Mouse (Mus musculus) neural tube, embryonic 13.5 days (tissue): ENCODE results near the gene Ccdc188. TPM values are rescaled to one million over a fixed set of nuclear protein-coding genes. Genes with fewer than 3 reads are reported as not detected.

ENCODE experiments used
- ATAC-seq: fragments of 200-750 bp; cut with Nextera tagmentation; 2 replicates; pipeline ENCODE4 v1.8.0; 2017; ENCODE audit warnings: low read depth, mild to moderate bottlenecking, moderate TSS enrichment, moderate library complexity
- H3K27ac ChIP-seq: fragments of 300-500 bp; sonication (generic); replicated peaks from 2 replicates; pipeline ENCODE4 v1.5.1; 2015; ENCODE audit warnings: moderate library complexity, mild to moderate bottlenecking, inconsistent platforms
- H3K27me3 ChIP-seq: fragments of 300-500 bp; sonication (generic); 2 replicates; pipeline ENCODE4 v1.6.1; 2015; ENCODE audit warnings: mild to moderate bottlenecking, inconsistent platforms
- H3K36me3 ChIP-seq: fragments of 300-500 bp; sonication (generic); 2 replicates; pipeline ENCODE4 v1.6.1; 2015; ENCODE audit warnings: mild to moderate bottlenecking, inconsistent platforms
- H3K4me1 ChIP-seq: fragments of 300-500 bp; sonication (generic); replicated peaks from 2 replicates; pipeline ENCODE4 v1.6.1; 2015; ENCODE audit warnings: inconsistent platforms
- H3K4me2 ChIP-seq: fragments of 300-500 bp; sonication (generic); 2 replicates; pipeline ENCODE4 v1.6.1; 2015; ENCODE audit warnings: inconsistent platforms, mild to moderate bottlenecking, moderate library complexity
- H3K4me3 ChIP-seq: fragments of 300-500 bp; sonication (generic); 2 replicates; pipeline ENCODE4 v1.5.1; 2015; ENCODE audit warnings: mild to moderate bottlenecking, inconsistent platforms
- H3K9ac ChIP-seq: fragments of 300-500 bp; sonication (generic); 2 replicates; pipeline ENCODE4 v1.6.1; 2015; ENCODE audit warnings: moderate library complexity, mild to moderate bottlenecking, inconsistent platforms
- H3K9me3 ChIP-seq: fragments of 300-500 bp; sonication (generic); 2 replicates; pipeline ENCODE4 v1.6.1; 2016; ENCODE audit warnings: inconsistent platforms
- WGBS: fragments of 180-500 bp; shearing (Covaris S2); methylation state at CpG from one replicate; pipeline ENCODE4 v1.1.7; 2015; 5-methylcytosine and 5-hydroxymethylcytosine counted together
- polyA plus RNA-seq: library from polyadenylated mRNA; unstranded; fragments of >200 nt; fragmentation: Nextera tagmentation; extraction: Ambion mirVana; gene quantifications from 2 replicates; pipeline ENCODE4 v1.2.1, GENCODE M21; 2015

Ccdc188 gene
- polyA plus RNA-seq, 1 experiment from 2014 or later, result not detected

DNA sequence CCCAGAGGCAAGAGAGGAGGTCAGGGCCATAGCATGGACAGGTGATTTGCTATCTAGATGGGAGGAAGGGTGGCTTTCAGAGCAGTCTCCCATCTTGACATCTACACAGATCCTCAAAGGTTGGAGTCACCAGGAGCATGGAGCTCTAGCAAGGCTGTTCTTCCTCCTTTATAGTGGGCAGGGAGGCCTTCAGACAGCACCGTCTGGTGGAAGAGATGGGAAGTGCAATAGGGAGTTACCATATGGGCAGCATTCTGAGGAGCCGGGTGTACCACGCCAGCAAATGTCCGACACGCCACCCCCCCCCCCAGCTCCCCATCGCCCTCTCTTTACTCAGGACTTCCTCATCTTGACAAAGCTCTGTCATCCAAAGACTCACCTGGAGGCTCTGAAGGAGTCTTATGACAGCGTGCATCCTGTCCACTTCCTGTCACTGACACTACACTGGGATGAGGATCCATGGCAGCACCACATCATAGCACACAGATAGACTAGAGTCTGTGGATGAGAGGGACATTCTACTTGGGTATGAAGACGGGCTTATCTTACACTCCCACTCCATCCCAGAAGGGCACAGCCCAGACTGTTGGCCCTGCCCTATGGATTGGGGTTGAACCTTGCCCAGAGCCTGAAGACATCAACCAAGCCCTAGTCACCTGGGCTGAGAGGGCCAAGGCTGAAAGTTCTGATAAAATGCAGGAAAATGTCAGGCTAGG is 6.8 kb upstream of the Ccdc188 start:
- Histone ChIP-seq H3K27ac (no peak overlapping the region), H3K9ac (no peak overlapping the region), H3K9me3 (no peaks in the 10 kb centered on the region), H3K27me3 (no peaks in the 10 kb centered on the region), H3K36me3 (no peaks in the 10 kb centered on the region), H3K4me1 (peaks cover 63% of the 10 kb centered on the region), H3K4me3 (no peak overlapping the region), H3K4me2 (no peak overlapping the region)
- 28% methylated on average over 8 of the region's 8 CpGs for WGBS
- no peak for ATAC-seq

- WGBS, result 46% methylated on average over 10 of the region's 10 CpGs
- Histone ChIP-seq H3K9me3 (no peaks in the 10 kb centered on the region), H3K27me3 (no peaks in the 10 kb centered on the region), H3K4me3 (no peak overlapping the region), H3K4me2 (no peak overlapping the region), H3K9ac (no peak overlapping the region), H3K36me3 (no peaks in the 10 kb centered on the region), H3K27ac (no peak overlapping the region), H3K4me1 (peaks cover 68% of the 10 kb centered on the region)
- no peak for ATAC-seq
Measured at GRCm38 (mm10) chr16:18211417-18212171, 6.1 kb upstream of the Ccdc188 start.

- Histone ChIP-seq H3K9ac (peak overlapping the region; percentile 64), H3K27me3 (no peaks in the 10 kb centered on the region), H3K4me1 (peaks cover 72% of the 10 kb centered on the region), H3K4me3 (peak overlapping the region; percentile 28), H3K4me2 (peak overlapping the region; percentile 56), H3K9me3 (no peaks in the 10 kb centered on the region), H3K27ac (peak overlapping the region; percentile 89), H3K36me3 (no peaks in the 10 kb centered on the region)
- ATAC-seq, result peak; percentile 92
- 10% methylated on average over 6 of the region's 6 CpGs for WGBS
Measured at GRCm38 (mm10) chr16:18213689-18214088, 4.0 kb upstream of the Ccdc188 start.

GRCm38 (mm10) chr16:18214858-18215257 is 2.8 kb upstream of the Ccdc188 start:
- peak overlapping the region; percentile 56 for H3K4me2 ChIP-seq
- no peaks in the 10 kb centered on the region for H3K36me3 ChIP-seq
- WGBS, result 58% methylated on average over 7 of the region's 7 CpGs
- no peak for ATAC-seq
- peak overlapping the region; percentile 89 for H3K27ac ChIP-seq
- H3K4me1 ChIP-seq, result peaks cover 65% of the 10 kb centered on the region
- H3K9ac ChIP-seq, result peak overlapping the region; percentile 64
- H3K9me3 ChIP-seq, result no peaks in the 10 kb centered on the region
- H3K27me3 ChIP-seq, result no peaks in the 10 kb centered on the region
- H3K4me3 ChIP-seq, result peak overlapping the region; percentile 28

DNA sequence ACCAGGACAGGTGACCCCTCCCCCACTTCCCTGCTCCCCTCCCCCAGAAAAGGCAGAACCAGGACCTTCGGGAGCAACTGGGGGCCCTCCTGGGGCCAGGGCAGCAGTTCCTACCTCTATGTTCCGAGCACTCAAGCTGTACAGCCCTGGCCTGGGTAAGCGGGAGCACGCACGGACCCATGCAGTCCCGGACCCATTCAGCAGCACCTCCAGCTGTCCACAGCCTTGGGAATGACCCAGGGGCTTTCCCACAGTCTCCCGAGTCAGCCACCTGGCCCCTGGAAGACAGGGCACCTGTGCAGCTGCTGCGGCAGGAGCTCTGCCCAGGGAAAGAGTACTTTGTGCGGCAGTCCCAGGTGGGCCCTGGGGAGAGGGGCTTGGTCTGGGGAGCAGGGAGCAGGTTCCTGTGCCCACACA is 909 bp downstream of the Ccdc188 start:
- peaks cover 29% of the 10 kb centered on the region for H3K36me3 ChIP-seq
- H3K9ac ChIP-seq, result no peak overlapping the region
- H3K4me2 ChIP-seq, result no peak overlapping the region
- peaks cover 48% of the 10 kb centered on the region for H3K4me1 ChIP-seq
- H3K27me3 ChIP-seq, result no peaks in the 10 kb centered on the region
- no peaks in the 10 kb centered on the region for H3K9me3 ChIP-seq
- ATAC-seq, result no peak
- H3K27ac ChIP-seq, result no peak overlapping the region
- H3K4me3 ChIP-seq, result no peak overlapping the region
- WGBS, result 75% methylated on average over 9 of the region's 9 CpGs

- Histone ChIP-seq H3K9me3 (no peaks in the 10 kb centered on the region), H3K4me3 (no peak overlapping the region), H3K27me3 (no peaks in the 10 kb centered on the region), H3K4me1 (peaks cover 34% of the 10 kb centered on the region), H3K27ac (no peak overlapping the region), H3K36me3 (peaks cover 44% of the 10 kb centered on the region), H3K4me2 (no peak overlapping the region), H3K9ac (peak overlapping the region; percentile 17; the same call in 1 of the 2 replicates)
- ATAC-seq, result peak; percentile 37; the same call in 1 of the 2 replicates
- 57% methylated on average over 8 of the region's 8 CpGs for WGBS
Measured at GRCm38 (mm10) chr16:18220001-18220400, 2.3 kb downstream of the Ccdc188 start.

- Histone ChIP-seq H3K4me2 (no peak overlapping the region), H3K27ac (no peak overlapping the region), H3K9ac (no peak overlapping the region), H3K9me3 (no peaks in the 10 kb centered on the region), H3K4me1 (peaks cover 24% of the 10 kb centered on the region), H3K36me3 (peaks cover 54% of the 10 kb centered on the region), H3K4me3 (no peak overlapping the region), H3K27me3 (no peaks in the 10 kb centered on the region)
- 91% methylated on average over 6 of the region's 6 CpGs for WGBS
- ATAC-seq, result no peak
Measured at GRCm38 (mm10) chr16:18220856-18221542, 3.3 kb downstream of the Ccdc188 start.

GRCm38 (mm10) chr16:18221543-18221898 is 3.8 kb downstream of the Ccdc188 start:
- Histone ChIP-seq H3K27me3 (no peaks in the 10 kb centered on the region), H3K4me3 (no peak overlapping the region), H3K9me3 (no peaks in the 10 kb centered on the region), H3K4me1 (peaks cover 21% of the 10 kb centered on the region), H3K4me2 (no peak overlapping the region), H3K9ac (no peak overlapping the region), H3K27ac (no peak overlapping the region), H3K36me3 (peaks cover 59% of the 10 kb centered on the region)
- 82% methylated on average over 11 of the region's 11 CpGs for WGBS
- no peak for ATAC-seq

DNA sequence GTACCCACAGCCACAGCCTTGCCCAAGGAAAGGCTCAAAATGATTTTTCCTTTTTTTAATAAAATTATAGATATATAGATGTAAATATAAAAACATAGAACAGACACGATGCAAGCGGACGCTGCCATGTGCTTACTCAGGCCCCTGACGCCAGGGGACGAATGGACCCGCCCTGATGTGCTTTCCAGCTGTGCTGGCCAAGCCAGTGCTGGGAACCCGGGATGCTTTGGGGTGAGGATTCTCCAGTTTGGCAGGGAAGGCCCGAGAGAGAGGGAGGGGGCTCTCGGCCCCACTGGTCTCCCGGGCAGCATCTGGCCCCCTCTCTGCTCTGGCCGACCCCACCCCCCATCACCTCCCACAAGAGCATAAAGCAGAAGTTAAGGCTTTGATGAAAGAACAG is 4.5 kb downstream of the Ccdc188 start:
- H3K4me2 ChIP-seq, result no peak overlapping the region
- WGBS, result 86% methylated on average over 11 of the region's 11 CpGs
- no peak for ATAC-seq
- H3K9me3 ChIP-seq, result no peaks in the 10 kb centered on the region
- H3K9ac ChIP-seq, result no peak overlapping the region
- H3K27ac ChIP-seq, result no peak overlapping the region
- H3K4me3 ChIP-seq, result no peak overlapping the region
- H3K27me3 ChIP-seq, result no peaks in the 10 kb centered on the region
- H3K36me3 ChIP-seq, result peaks cover 65% of the 10 kb centered on the region
- H3K4me1 ChIP-seq, result peaks cover 21% of the 10 kb centered on the region

- Histone ChIP-seq H3K4me3 (no peak overlapping the region), H3K4me2 (no peak overlapping the region), H3K4me1 (peaks cover 33% of the 10 kb centered on the region), H3K9me3 (no peaks in the 10 kb centered on the region), H3K27me3 (no peaks in the 10 kb centered on the region), H3K27ac (no peak overlapping the region), H3K9ac (no peak overlapping the region), H3K36me3 (peaks cover 69% of the 10 kb centered on the region)
- ATAC-seq, result no peak
- WGBS, result 92% methylated on average over 13 of the region's 13 CpGs
Measured at GRCm38 (mm10) chr16:18227187-18227586, 9.5 kb downstream of the Ccdc188 start.

GRCm38 (mm10) chr16:18227897-18228422 is 10.3 kb downstream of the Ccdc188 start:
- Histone ChIP-seq H3K4me1 (peaks cover 36% of the 10 kb centered on the region), H3K9ac (no peak overlapping the region), H3K9me3 (no peaks in the 10 kb centered on the region), H3K27ac (no peak overlapping the region), H3K36me3 (peaks cover 61% of the 10 kb centered on the region), H3K4me2 (no peak overlapping the region), H3K27me3 (no peaks in the 10 kb centered on the region), H3K4me3 (no peak overlapping the region)
- WGBS, result 96% methylated on average over 20 of the region's 20 CpGs
- no peak for ATAC-seq

GRCm38 (mm10) chr16:18228856-18229255 is 11.2 kb downstream of the Ccdc188 start:
- Histone ChIP-seq H3K27me3 (no peaks in the 10 kb centered on the region), H3K4me3 (no peak overlapping the region), H3K36me3 (peaks cover 52% of the 10 kb centered on the region), H3K4me2 (no peak overlapping the region), H3K9me3 (no peaks in the 10 kb centered on the region), H3K4me1 (peaks cover 45% of the 10 kb centered on the region), H3K27ac (no peak overlapping the region), H3K9ac (no peak overlapping the region)
- no peak for ATAC-seq
- 83% methylated on average over 4 of the region's 4 CpGs for WGBS
